Mouse (Mus musculus) gastrocnemius, postnatal 14 days (tissue): ENCODE results near the gene Cd200r1. TPM values are rescaled to one million over a fixed set of nuclear protein-coding genes. Genes with fewer than 3 reads are reported as not detected.
A peak's percentile ranks its signal among the peaks of the same experiment; 100 is the strongest.

Experiments
- DNase-seq: peaks from one replicate; pipeline ENCODE4 v3.0.0; 2021; ENCODE audit warnings: mixed read lengths
- intact Hi-C: fragments of 180-260 bp; cut with DNase I; formaldehyde crosslinking; loops from one replicate; pipeline ENCODE4 v1.15.1; 2025; ENCODE audit warnings: low total_unique reads
- long read RNA-seq, 2 experiments: library from polyadenylated mRNA; stranded (forward); transcript quantifications; one replicate each; pipeline ENCODE4 v2.0.0; 2021
- total RNA-seq, 2 experiments: library from RNA; stranded (reverse); gene quantifications; 2 replicates each; pipeline ENCODE4 v1.2.3; 2021

Cd200r1 gene
- under 1 TPM; 0.27 to 0.43 TPM for total RNA-seq
- long read RNA-seq, experiment 1: 0 reads
- long read RNA-seq, experiment 2: 0 reads

GRCm38 (mm10) chr16:44765555-44766319, at the start of gene Cd200r1:
Gene Cd200r1 (plus strand): TSS chr16:44765736.
- DNase-seq: no peak
- intact Hi-C loops: loop anchor here (5.0 kb wide), 1 partner anchor 317 kb away; no protein-coding TSS in a partner anchor

- peak; percentile 7 for DNase-seq
- intact Hi-C loops: no loop called here
Measured at GRCm38 (mm10) chr16:44716305-44717140, 49.0 kb upstream of the Cd200r1 start.

GRCm38 (mm10) chr16:44717141-44717634, 48.3 kb upstream of the Cd200r1 start:
- no peak for DNase-seq
- intact Hi-C loops: no loop called here

GRCm38 (mm10) chr16:44717838-44718237, 47.7 kb upstream of the Cd200r1 start:
- intact Hi-C loops: no loop called here
- DNase-seq: no peak

- no peak for DNase-seq
- intact Hi-C loops: no loop called here
Measured at GRCm38 (mm10) chr16:44719349-44719748, 46.2 kb upstream of the Cd200r1 start.

GRCm38 (mm10) chr16:44720518-44720917, 45.0 kb upstream of the Cd200r1 start:
- DNase-seq: no peak
- intact Hi-C loops: no loop called here

GRCm38 (mm10) chr16:44722666-44723065, 42.9 kb upstream of the Cd200r1 start:
- intact Hi-C loops: no loop called here
- DNase-seq: no peak

GRCm38 (mm10) chr16:44724083-44724787, 41.3 kb upstream of the Cd200r1 start, which contains the start of gene Nepro:
Gene Nepro (plus strand): TSS chr16:44724301.
- intact Hi-C loops: no loop called here

GRCm38 (mm10) chr16:44724847-44725246, 40.7 kb upstream of the Cd200r1 start:
- intact Hi-C loops: no loop called here
- no peak for DNase-seq

More at GRCm38 (mm10) chr16:44724083-44724787, 41.3 kb upstream of the Cd200r1 start, which contains the start of gene Nepro:
- peak; percentile 96 for DNase-seq

- peak; percentile 69 for DNase-seq
- intact Hi-C loops: no loop called here
Measured at GRCm38 (mm10) chr16:44725286-44726223, 40.0 kb upstream of the Cd200r1 start.

- intact Hi-C loops: no loop called here
- DNase-seq: no peak
Measured at GRCm38 (mm10) chr16:44727525-44727924, 38.0 kb upstream of the Cd200r1 start.

- no peak for DNase-seq
- intact Hi-C loops: no loop called here
Measured at GRCm38 (mm10) chr16:44734059-44734458, 31.5 kb upstream of the Cd200r1 start.

GRCm38 (mm10) chr16:44735676-44736075, 29.9 kb upstream of the Cd200r1 start:
- intact Hi-C loops: no loop called here
- DNase-seq: no peak

- intact Hi-C loops: no loop called here
Measured at GRCm38 (mm10) chr16:44736118-44736517, 29.4 kb upstream of the Cd200r1 start.

GRCm38 (mm10) chr16:44742753-44743152, 22.8 kb upstream of the Cd200r1 start:
- no peak for DNase-seq
- intact Hi-C loops: no loop called here

More at GRCm38 (mm10) chr16:44736118-44736517, 29.4 kb upstream of the Cd200r1 start:
- DNase-seq: no peak

- no peak for DNase-seq
- intact Hi-C loops: no loop called here
Measured at GRCm38 (mm10) chr16:44745471-44745865, 20.1 kb upstream of the Cd200r1 start.

GRCm38 (mm10) chr16:44745866-44746562, 19.5 kb upstream of the Cd200r1 start, which contains the start of gene Gtpbp8:
Gene Gtpbp8 (minus strand): TSS chr16:44746363.
- DNase-seq: peak; percentile 79
- intact Hi-C loops: no loop called here

- no peak for DNase-seq
- intact Hi-C loops: no loop called here
Measured at GRCm38 (mm10) chr16:44748007-44748406, 17.5 kb upstream of the Cd200r1 start.
